Mouse (Mus musculus) liver, embryonic 15.5 days (tissue): ENCODE results near the gene Id2. TPM values are rescaled to one million over a fixed set of nuclear protein-coding genes. Genes with fewer than 3 reads are reported as not detected.

Experiments
- ATAC-seq: fragments of 200-750 bp; cut with Nextera tagmentation; 2 replicates; pipeline ENCODE4 v1.8.0; 2017; ENCODE audit warnings: moderate number of reproducible peaks, mild to moderate bottlenecking, moderate library complexity; ENCODE audit not compliant: insufficient read depth
- H3K27ac ChIP-seq: fragments of 300-500 bp; sonication (generic); replicated peaks from 2 replicates; pipeline ENCODE4 v1.5.1; 2015; ENCODE audit warnings: mild to moderate bottlenecking, inconsistent platforms
- H3K27me3 ChIP-seq: fragments of 300-500 bp; sonication (generic); 2 replicates; pipeline ENCODE4 v1.6.1; 2015; ENCODE audit warnings: mild to moderate bottlenecking, inconsistent platforms
- H3K36me3 ChIP-seq: fragments of 300-500 bp; sonication (generic); replicated peaks from 2 replicates; pipeline ENCODE4 v1.6.1; 2015; ENCODE audit warnings: moderate library complexity, mild to moderate bottlenecking, inconsistent platforms
- H3K4me1 ChIP-seq: fragments of 300-500 bp; sonication (generic); replicated peaks from 2 replicates; pipeline ENCODE4 v1.6.1; 2015; ENCODE audit warnings: inconsistent platforms
- H3K4me2 ChIP-seq: fragments of 300-500 bp; sonication (generic); 2 replicates; pipeline ENCODE4 v1.6.1; 2015; ENCODE audit warnings: moderate library complexity, mild to moderate bottlenecking, inconsistent platforms
- H3K4me3 ChIP-seq: fragments of 300-500 bp; sonication (generic); replicated peaks from 2 replicates; pipeline ENCODE4 v1.5.1; 2015; ENCODE audit warnings: mild to moderate bottlenecking, inconsistent platforms
- H3K9ac ChIP-seq: fragments of 300-500 bp; sonication (generic); 2 replicates; pipeline ENCODE4 v1.6.1; 2015; ENCODE audit warnings: moderate library complexity, mild to moderate bottlenecking, inconsistent platforms
- H3K9me3 ChIP-seq: fragments of 300-500 bp; sonication (generic); replicated peaks from 2 replicates; pipeline ENCODE4 v1.6.1; 2016; ENCODE audit warnings: inconsistent platforms
- WGBS: fragments of 180-500 bp; shearing (Covaris S2); methylation state at CpG from one replicate; pipeline ENCODE4 v1.1.7; 2015; ENCODE audit warnings: mixed read lengths; ENCODE audit not compliant: insufficient replicate concordance; 5-methylcytosine and 5-hydroxymethylcytosine counted together
- polyA plus RNA-seq: library from polyadenylated mRNA; unstranded; fragments of >200 nt; fragmentation: Nextera tagmentation; extraction: Ambion mirVana; gene quantifications from 2 replicates; pipeline ENCODE4 v1.2.1, GENCODE M21; 2015

The Id2 gene
- polyA plus RNA-seq, 1 experiment from 2014 or later: 126 TPM

DNA sequence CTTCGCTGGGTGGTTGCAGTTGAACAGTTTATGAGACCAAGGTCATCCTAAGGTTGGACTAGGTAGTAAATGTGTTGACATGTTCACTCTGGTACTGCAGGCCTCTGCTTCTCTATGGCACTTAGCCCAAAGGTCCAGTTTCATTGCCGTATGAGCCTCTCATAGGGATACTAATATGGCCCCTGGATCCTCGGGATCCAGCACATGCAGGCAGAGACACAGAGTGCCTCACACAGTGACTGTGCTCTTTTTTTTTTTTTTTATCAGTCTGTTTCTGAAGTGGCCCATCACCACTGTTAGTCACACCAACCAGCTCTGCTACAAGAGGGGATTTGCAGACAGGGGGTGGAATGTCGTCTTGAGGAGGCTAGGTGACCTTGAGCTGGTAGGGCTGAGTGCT is 23.6 kb downstream of the Id2 start:
- H3K9me3 ChIP-seq: no peaks in the 10 kb centered on the region
- no peak overlapping the region for H3K27ac ChIP-seq
- H3K4me2 ChIP-seq: no peak overlapping the region
- H3K4me1 ChIP-seq: no peaks in the 10 kb centered on the region
- no peaks in the 10 kb centered on the region for H3K36me3 ChIP-seq
- no peak overlapping the region for H3K4me3 ChIP-seq
- WGBS: 68% methylated on average over 4 of the region's 4 CpGs
- no peak overlapping the region for H3K9ac ChIP-seq
- H3K27me3 ChIP-seq: no peaks in the 10 kb centered on the region
- no peak for ATAC-seq

DNA sequence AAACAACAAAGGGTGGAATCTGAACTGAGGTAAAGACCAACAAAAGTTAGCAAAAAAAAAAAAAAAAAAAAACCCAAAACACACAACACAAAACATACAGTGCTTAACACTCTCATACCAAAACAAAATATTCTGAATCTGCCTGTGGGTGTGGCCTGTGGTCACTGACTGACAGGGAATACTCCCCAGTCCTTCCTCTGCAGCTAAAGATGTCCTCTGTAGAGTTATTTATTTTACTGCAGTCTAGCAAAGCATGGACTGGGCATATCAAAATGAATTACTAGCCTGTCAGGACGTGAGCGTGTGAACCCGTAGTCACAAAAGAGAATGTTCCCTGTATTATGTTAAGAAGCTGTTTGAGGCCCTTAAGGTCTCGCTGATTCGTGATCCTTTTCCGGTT is 34.7 kb downstream of the Id2 start:
- no peak for ATAC-seq
- Histone ChIP-seq H3K36me3 (peaks cover 16% of the 10 kb centered on the region), H3K27me3 (no peaks in the 10 kb centered on the region), H3K4me3 (no peak overlapping the region), H3K4me2 (no peak overlapping the region), H3K9ac (no peak overlapping the region), H3K9me3 (no peaks in the 10 kb centered on the region), H3K27ac (no peak overlapping the region), H3K4me1 (no peaks in the 10 kb centered on the region)
- WGBS: 77% methylated on average over 6 of the region's 6 CpGs

DNA sequence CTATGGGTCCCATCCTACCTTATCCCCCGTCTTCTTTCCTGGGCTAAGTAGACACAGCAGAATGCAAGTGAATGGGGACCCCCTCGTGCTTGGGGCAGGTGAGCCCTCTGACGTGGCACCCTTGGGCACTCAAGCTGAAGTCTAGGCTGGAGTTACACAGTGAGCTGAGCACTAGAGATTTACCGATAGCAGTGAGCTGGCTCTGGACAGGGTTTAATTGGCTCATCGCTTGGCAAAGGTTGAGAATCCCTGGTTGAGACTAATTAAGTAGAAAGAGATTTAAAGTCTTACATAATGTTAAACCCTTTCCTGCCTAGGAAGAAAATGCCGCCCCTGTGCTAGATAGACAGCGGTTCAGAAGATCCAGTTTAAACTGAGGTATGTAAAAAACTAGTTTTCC is 36.0 kb downstream of the Id2 start:
- Histone ChIP-seq H3K4me1 (no peaks in the 10 kb centered on the region), H3K9me3 (no peaks in the 10 kb centered on the region), H3K9ac (no peak overlapping the region), H3K27me3 (no peaks in the 10 kb centered on the region), H3K4me2 (no peak overlapping the region), H3K36me3 (peaks cover 26% of the 10 kb centered on the region), H3K27ac (no peak overlapping the region), H3K4me3 (no peak overlapping the region)
- no peak for ATAC-seq
- WGBS: 82% methylated on average over 7 of the region's 7 CpGs

DNA sequence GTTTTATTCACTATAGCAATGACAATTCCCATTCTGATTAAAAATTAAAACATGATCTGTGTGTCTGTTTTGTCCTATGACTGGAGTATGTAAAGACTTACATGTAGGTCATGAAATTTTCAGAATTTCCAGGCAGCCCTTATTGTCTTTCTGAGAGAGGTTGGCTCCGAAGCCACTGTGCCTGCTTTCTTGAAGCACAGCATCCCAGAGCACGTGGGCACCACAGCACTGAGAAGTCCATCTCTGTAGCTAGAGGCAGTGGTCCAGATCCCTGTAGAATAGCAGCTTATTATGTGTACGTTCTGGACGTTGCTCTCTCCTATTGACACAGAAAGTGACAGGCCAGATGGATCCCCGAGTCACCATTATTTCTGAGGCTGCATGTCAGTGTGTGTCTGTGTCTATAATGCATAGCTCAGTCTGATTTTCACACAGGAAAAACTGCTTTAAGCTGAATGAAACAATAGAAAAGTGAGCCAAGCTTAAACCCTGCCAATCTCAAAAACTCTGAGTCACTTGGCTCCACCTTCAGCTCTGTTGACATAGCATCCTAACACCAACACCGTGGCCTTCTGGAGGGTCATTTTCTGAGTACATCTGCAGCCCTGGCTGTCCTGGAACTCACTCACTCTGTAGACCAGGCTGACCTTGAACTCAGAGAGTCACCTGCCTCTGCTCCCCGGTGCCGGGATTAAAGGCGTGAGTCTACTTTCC is 37.3 kb downstream of the Id2 start:
- no peak overlapping the region for H3K9ac ChIP-seq
- no peak for ATAC-seq
- H3K27me3 ChIP-seq: no peaks in the 10 kb centered on the region
- 72% methylated on average over 9 of the region's 9 CpGs for WGBS
- H3K9me3 ChIP-seq: no peaks in the 10 kb centered on the region
- peaks cover 32% of the 10 kb centered on the region for H3K36me3 ChIP-seq
- no peak overlapping the region for H3K27ac ChIP-seq
- no peaks in the 10 kb centered on the region for H3K4me1 ChIP-seq
- H3K4me3 ChIP-seq: no peak overlapping the region
- H3K4me2 ChIP-seq: no peak overlapping the region

DNA sequence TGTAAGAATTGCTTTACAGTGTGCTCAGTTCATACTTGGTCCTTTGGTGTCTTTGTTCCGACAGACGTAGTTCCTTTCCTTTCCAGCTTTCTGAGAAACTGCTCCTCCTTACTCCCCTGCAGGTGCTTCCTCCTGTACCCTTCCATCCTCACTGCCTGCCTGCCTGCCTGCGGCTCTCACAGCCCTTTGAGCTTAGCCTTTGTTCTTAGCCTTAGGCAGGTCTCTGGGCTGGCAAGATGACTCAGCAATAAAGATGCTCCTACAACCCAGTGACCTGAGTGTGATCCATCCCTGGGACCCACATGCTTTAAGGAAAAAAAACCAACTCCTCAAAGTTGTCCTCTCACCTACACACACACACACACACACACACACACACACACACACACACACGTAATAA is 42.0 kb downstream of the Id2 start:
- H3K27ac ChIP-seq: no peak overlapping the region
- peaks cover 62% of the 10 kb centered on the region for H3K36me3 ChIP-seq
- no peak overlapping the region for H3K4me2 ChIP-seq
- H3K9ac ChIP-seq: no peak overlapping the region
- no peaks in the 10 kb centered on the region for H3K4me1 ChIP-seq
- no peak for ATAC-seq
- no peaks in the 10 kb centered on the region for H3K27me3 ChIP-seq
- WGBS: 66% methylated on average over 4 of the region's 4 CpGs
- H3K9me3 ChIP-seq: no peaks in the 10 kb centered on the region
- H3K4me3 ChIP-seq: no peak overlapping the region

DNA sequence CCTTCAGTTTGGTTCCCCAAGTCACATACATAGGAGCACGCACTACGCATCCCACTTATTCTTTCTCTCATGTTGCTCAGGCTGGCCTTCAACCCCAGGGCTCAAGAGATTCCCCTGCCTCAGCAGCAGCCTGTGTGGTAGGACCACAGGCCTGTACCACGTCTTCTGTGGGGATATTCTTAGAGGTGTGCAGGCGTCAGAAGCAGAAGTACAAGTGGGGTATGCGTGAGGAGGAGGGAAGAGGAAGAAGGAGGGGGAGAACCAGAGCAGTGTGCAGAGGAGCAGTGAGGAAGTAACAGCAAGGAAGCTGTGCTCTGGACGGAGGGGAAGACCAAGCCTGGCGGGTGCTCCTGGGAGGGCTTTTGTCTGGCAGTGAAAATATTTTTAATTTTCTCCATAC is 42.4 kb downstream of the Id2 start:
- WGBS: 49% methylated on average over 7 of the region's 7 CpGs
- H3K4me1 ChIP-seq: no peaks in the 10 kb centered on the region
- H3K4me2 ChIP-seq: no peak overlapping the region
- no peaks in the 10 kb centered on the region for H3K27me3 ChIP-seq
- no peak overlapping the region for H3K4me3 ChIP-seq
- no peak for ATAC-seq
- no peaks in the 10 kb centered on the region for H3K9me3 ChIP-seq
- no peak overlapping the region for H3K9ac ChIP-seq
- peaks cover 62% of the 10 kb centered on the region for H3K36me3 ChIP-seq
- no peak overlapping the region for H3K27ac ChIP-seq

DNA sequence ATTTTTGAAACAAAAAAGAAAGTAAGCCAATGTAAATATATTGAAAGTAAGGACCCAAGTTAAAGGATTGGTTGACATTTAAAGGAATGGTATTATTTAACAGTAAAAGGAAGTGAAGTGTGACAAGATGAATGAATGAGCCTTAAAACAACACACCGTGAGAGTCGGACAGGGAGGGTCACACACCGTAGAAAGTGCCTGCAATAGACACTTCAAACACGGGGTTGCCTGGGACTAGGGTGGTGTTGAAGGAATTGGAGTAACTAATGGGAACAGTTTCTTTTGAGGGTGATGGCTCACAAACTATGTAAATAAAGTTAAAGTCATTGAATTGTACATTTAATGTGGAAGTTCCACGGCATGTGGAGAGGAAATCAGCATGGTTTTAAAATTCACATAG is 47.7 kb downstream of the Id2 start:
- Histone ChIP-seq H3K9ac (no peak overlapping the region), H3K27me3 (no peaks in the 10 kb centered on the region), H3K4me2 (no peak overlapping the region), H3K27ac (no peak overlapping the region), H3K9me3 (no peaks in the 10 kb centered on the region), H3K4me1 (no peaks in the 10 kb centered on the region), H3K4me3 (no peak overlapping the region), H3K36me3 (peaks cover 37% of the 10 kb centered on the region)
- ATAC-seq: no peak
- WGBS: 62% methylated on average over 5 of the region's 5 CpGs

DNA sequence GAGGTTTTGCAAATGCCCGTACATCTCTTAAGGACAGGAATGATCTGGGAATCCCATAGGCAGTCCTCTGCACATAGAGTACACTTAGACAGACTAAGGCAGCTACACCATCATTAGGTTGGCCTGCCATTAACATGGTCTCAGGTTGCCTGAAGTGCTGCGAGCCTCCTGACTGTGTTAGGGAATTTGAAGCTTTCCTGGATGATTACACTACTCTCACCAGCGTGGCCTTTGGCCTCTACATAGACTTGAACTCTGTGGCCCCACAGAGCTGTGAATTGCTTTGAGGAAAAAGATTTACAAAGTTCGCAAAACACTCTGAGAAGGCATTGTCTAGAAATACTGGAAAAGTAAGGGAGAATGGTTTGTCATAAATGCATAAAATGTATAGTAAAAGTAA is 52.4 kb downstream of the Id2 start:
- no peaks in the 10 kb centered on the region for H3K4me1 ChIP-seq
- 79% methylated on average over 4 of the region's 4 CpGs for WGBS
- H3K9me3 ChIP-seq: no peaks in the 10 kb centered on the region
- H3K4me3 ChIP-seq: no peak overlapping the region
- no peak overlapping the region for H3K4me2 ChIP-seq
- H3K9ac ChIP-seq: no peak overlapping the region
- no peak overlapping the region for H3K27ac ChIP-seq
- H3K36me3 ChIP-seq: peaks cover 34% of the 10 kb centered on the region
- H3K27me3 ChIP-seq: no peaks in the 10 kb centered on the region
- no peak for ATAC-seq

DNA sequence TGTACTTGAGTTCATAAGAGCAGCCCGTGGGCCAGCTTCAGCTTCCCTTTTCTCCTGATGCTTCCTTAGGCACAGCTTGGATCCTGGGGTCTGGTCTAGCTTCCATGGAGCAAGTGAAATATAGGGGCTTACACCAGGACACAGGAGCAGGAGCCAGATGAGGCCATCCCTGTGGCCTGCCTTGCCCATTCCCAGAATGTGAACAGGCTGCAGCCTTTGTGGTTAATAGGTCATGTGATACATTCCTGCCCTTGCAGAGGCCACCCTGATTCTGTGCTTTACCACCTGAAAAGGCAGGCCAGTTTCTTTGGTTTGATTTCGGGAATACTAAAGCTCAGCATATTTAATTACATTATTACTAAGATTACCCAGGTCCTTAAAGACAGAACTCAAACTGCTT is 52.9 kb downstream of the Id2 start:
- no peaks in the 10 kb centered on the region for H3K4me1 ChIP-seq
- no peaks in the 10 kb centered on the region for H3K9me3 ChIP-seq
- H3K27me3 ChIP-seq: no peaks in the 10 kb centered on the region
- H3K4me2 ChIP-seq: no peak overlapping the region
- H3K36me3 ChIP-seq: peaks cover 34% of the 10 kb centered on the region
- H3K27ac ChIP-seq: no peak overlapping the region
- ATAC-seq: no peak
- no peak overlapping the region for H3K9ac ChIP-seq
- no peak overlapping the region for H3K4me3 ChIP-seq
- 77% methylated on average over 2 of the region's 2 CpGs for WGBS

Other genes with a start within 250 kb of the Id2 start
- 7.1 and 7.3 TPM in 2 replicates for gene Kidins220, start 122.2 kb downstream of the Id2 start, polyA plus RNA-seq